Mouse (Mus musculus) intestine, postnatal 0 days (tissue): ENCODE measurements around the gene Chd3. TPM values are rescaled to one million over a fixed set of nuclear protein-coding genes. Genes with fewer than 3 reads are reported as not detected.
A peak's percentile ranks its signal among the peaks of the same experiment; 100 is the strongest.

Experiments used
- ATAC-seq: fragments of 200-750 bp; cut with Nextera tagmentation; 2 replicates; pipeline ENCODE4 v1.8.0; 2017; ENCODE audit warnings: mild to moderate bottlenecking, moderate TSS enrichment, moderate library complexity
- H3K27ac ChIP-seq: fragments of 300-500 bp; sonication (generic); 2 replicates; pipeline ENCODE4 v1.5.1; 2014; ENCODE audit warnings: mild to moderate bottlenecking, low read depth, low read length, moderate library complexity
- H3K27me3 ChIP-seq: fragments of 300-500 bp; sonication (generic); replicated peaks from 2 replicates; pipeline ENCODE4 v1.6.1; 2014; ENCODE audit warnings: low read length, mixed read lengths; ENCODE audit not compliant: control insufficient read depth, insufficient read depth
- H3K36me3 ChIP-seq: fragments of 300-500 bp; sonication (generic); 2 replicates; pipeline ENCODE4 v1.6.1; 2014; ENCODE audit warnings: mild to moderate bottlenecking, moderate library complexity; ENCODE audit not compliant: control insufficient read depth, insufficient read depth
- H3K4me1 ChIP-seq: fragments of 300-500 bp; sonication (generic); replicated peaks from 2 replicates; pipeline ENCODE4 v1.6.1; 2014; ENCODE audit warnings: antibody characterized with exemption, low read length, mixed read lengths; ENCODE audit not compliant: control insufficient read depth, insufficient read depth
- H3K4me2 ChIP-seq: fragments of 300-500 bp; sonication (generic); replicated peaks from 2 replicates; pipeline ENCODE4 v1.6.1; 2014; ENCODE audit warnings: low read depth, mild to moderate bottlenecking, moderate library complexity
- H3K4me3 ChIP-seq: fragments of 300-500 bp; sonication (generic); 2 replicates; pipeline ENCODE4 v1.5.1; 2014; ENCODE audit warnings: low read depth, low read length
- H3K9ac ChIP-seq: fragments of 300-500 bp; sonication (generic); 2 replicates; pipeline ENCODE4 v1.6.1; 2014; ENCODE audit warnings: mild to moderate bottlenecking, low read depth, low read length
- H3K9me3 ChIP-seq: fragments of 300-500 bp; sonication (generic); 2 replicates; pipeline ENCODE4 v1.6.1; 2016; ENCODE audit warnings: mixed run types; ENCODE audit not compliant: control insufficient read depth
- CTCF ChIP-seq: sonication (generic); IDR thresholded peaks from 2 replicates; pipeline ENCODE4 v1.5.1; 2016; ENCODE audit warnings: low read depth, mild to moderate bottlenecking, control low read depth, antibody characterized with exemption, moderate library complexity
- WGBS: fragments of 180-500 bp; shearing (Covaris S2); extraction: QIAGEN DNeasy Blood & Tissue Kit; methylation state at CpG from one replicate; pipeline ENCODE4 v1.1.7; 2014; 5-methylcytosine and 5-hydroxymethylcytosine counted together
- polyA plus RNA-seq: library from polyadenylated mRNA; unstranded; fragments of >200 nt; fragmentation: Nextera tagmentation; extraction: Ambion mirVana; gene quantifications from 2 replicates; pipeline ENCODE4 v1.2.1, GENCODE M21; 2015

Gene Chd3
- polyA plus RNA-seq, 1 experiment from 2014 or later = 19.4 TPM

GRCm38 (mm10) chr11:69334796-69335195 is 34.4 kb downstream of the Chd3 start:
- peaks cover 4% of the 10 kb centered on the region; the same call in 1 of the 2 replicates for H3K27me3 ChIP-seq
- H3K4me2 ChIP-seq = no peak overlapping the region
- H3K36me3 ChIP-seq = no peaks in the 10 kb centered on the region
- no peak for TF ChIP-seq CTCF
- H3K27ac ChIP-seq = no peak overlapping the region
- no peak overlapping the region for H3K9ac ChIP-seq
- ATAC-seq = no peak
- no peaks in the 10 kb centered on the region for H3K9me3 ChIP-seq
- 60% methylated on average over 4 of the region's 4 CpGs for WGBS
- H3K4me1 ChIP-seq = peaks cover 8% of the 10 kb centered on the region; the same call in 1 of the 2 replicates
- no peak overlapping the region for H3K4me3 ChIP-seq

- Histone ChIP-seq H3K4me3 (no peak overlapping the region), H3K4me1 (peaks cover 8% of the 10 kb centered on the region; the same call in 1 of the 2 replicates), H3K4me2 (no peak overlapping the region), H3K9ac (no peak overlapping the region), H3K36me3 (no peaks in the 10 kb centered on the region), H3K27me3 (no peaks in the 10 kb centered on the region), H3K9me3 (no peaks in the 10 kb centered on the region), H3K27ac (no peak overlapping the region)
- peak; percentile 51 for TF ChIP-seq CTCF
- 70% methylated on average over 3 of the region's 3 CpGs for WGBS
- ATAC-seq = no peak
Observed at GRCm38 (mm10) chr11:69333922-69334321, 35.3 kb downstream of the Chd3 start.

- 20% methylated on average over 8 of the region's 8 CpGs for WGBS
- no peaks in the 10 kb centered on the region for H3K36me3 ChIP-seq
- H3K9me3 ChIP-seq = no peaks in the 10 kb centered on the region
- peak overlapping the region; percentile 53 for H3K9ac ChIP-seq
- H3K4me1 ChIP-seq = peaks cover 8% of the 10 kb centered on the region; the same call in 1 of the 2 replicates
- peak overlapping the region; percentile 79 for H3K4me2 ChIP-seq
- no peak overlapping the region; the same call in 1 of the 2 replicates for H3K4me3 ChIP-seq
- no peaks in the 10 kb centered on the region for H3K27me3 ChIP-seq
- peak; percentile 49 for ATAC-seq
- peak overlapping the region; percentile 41; the same call in 1 of the 2 replicates for H3K27ac ChIP-seq
- TF ChIP-seq CTCF = no peak
Observed at GRCm38 (mm10) chr11:69332713-69333253, 36.4 kb downstream of the Chd3 start.

- H3K4me2 ChIP-seq = peak overlapping the region; percentile 79
- ATAC-seq = peak; percentile 66
- no peaks in the 10 kb centered on the region for H3K36me3 ChIP-seq
- H3K9me3 ChIP-seq = no peaks in the 10 kb centered on the region
- H3K27ac ChIP-seq = peak overlapping the region; percentile 41; the same call in 1 of the 2 replicates
- peak overlapping the region; percentile 55 for H3K4me3 ChIP-seq
- TF ChIP-seq CTCF = no peak
- H3K27me3 ChIP-seq = peaks cover 3% of the 10 kb centered on the region; the same call in 1 of the 2 replicates
- peaks cover 8% of the 10 kb centered on the region; the same call in 1 of the 2 replicates for H3K4me1 ChIP-seq
- under 1% methylated on average over 24 of the region's 24 CpGs for WGBS
- peak overlapping the region; percentile 53 for H3K9ac ChIP-seq
Observed at GRCm38 (mm10) chr11:69331929-69332405, 37.2 kb downstream of the Chd3 start.

- Histone ChIP-seq H3K4me3 (no peak overlapping the region), H3K4me2 (no peak overlapping the region), H3K9me3 (no peaks in the 10 kb centered on the region)
Observed at GRCm38 (mm10) chr11:69331152-69331551, 38.1 kb downstream of the Chd3 start.

GRCm38 (mm10) chr11:69328517-69328916 is 40.7 kb downstream of the Chd3 start:
- Histone ChIP-seq H3K36me3 (no peaks in the 10 kb centered on the region), H3K4me2 (no peak overlapping the region), H3K9me3 (no peaks in the 10 kb centered on the region), H3K9ac (no peak overlapping the region), H3K27ac (no peak overlapping the region), H3K4me1 (peaks cover 8% of the 10 kb centered on the region; the same call in 1 of the 2 replicates), H3K4me3 (no peak overlapping the region), H3K27me3 (peaks cover 5% of the 10 kb centered on the region; the same call in 1 of the 2 replicates)
- WGBS = 91% methylated on average over 6 of the region's 6 CpGs
- ATAC-seq = no peak
- TF ChIP-seq CTCF = no peak

More at GRCm38 (mm10) chr11:69331152-69331551, 38.1 kb downstream of the Chd3 start:
- H3K27me3 ChIP-seq = peaks cover 5% of the 10 kb centered on the region; the same call in 1 of the 2 replicates
- no peak for TF ChIP-seq CTCF
- H3K9ac ChIP-seq = no peak overlapping the region
- H3K36me3 ChIP-seq = no peaks in the 10 kb centered on the region
- WGBS = 84% methylated on average over 6 of the region's 6 CpGs
- ATAC-seq = no peak
- H3K4me1 ChIP-seq = peaks cover 8% of the 10 kb centered on the region; the same call in 1 of the 2 replicates
- no peak overlapping the region for H3K27ac ChIP-seq
